Mouse (Mus musculus) MEL (cell line): ENCODE data around the gene Slc12a1. TPM values are rescaled to one million over a fixed set of nuclear protein-coding genes. Genes with fewer than 3 reads are reported as not detected.

Source experiments
- DNase-seq: peaks from one replicate; pipeline ENCODE4 v3.0.0; 2011; ENCODE audit warnings: low read depth, low spot score
- H3K27ac ChIP-seq: 2 replicates; pipeline ENCODE4 v1.5.1; 2012; ENCODE audit warnings: low read depth, mild to moderate bottlenecking, control low read depth, low read length, moderate library complexity; ENCODE audit not compliant: control insufficient read depth
- H3K27me3 ChIP-seq, 2 experiments: fragments of 150-350 bp in 1 of 2; sonication (generic) in 1 of 2; 2 replicates each; pipeline ENCODE4 v1.6.1; 2012; ENCODE audit warnings: low read length in 2 of 2, mild to moderate bottlenecking in 2 of 2, improper control_type of control experiment in 1 of 2, moderate library complexity in 1 of 2; ENCODE audit not compliant: insufficient read depth in 2 of 2, control insufficient read depth in 1 of 2
- H3K36me3 ChIP-seq, 2 experiments: 2 replicates each; pipeline ENCODE4 v1.6.1; 2012 to 2014; ENCODE audit warnings: low read length in 2 of 2, improper control_type of control experiment in 1 of 2, inconsistent platforms in 1 of 2, mild to moderate bottlenecking in 1 of 2; ENCODE audit not compliant: insufficient read depth in 2 of 2, control insufficient read depth in 1 of 2
- H3K4me1 ChIP-seq, 2 experiments: fragments of 150-350 bp in 1 of 2; sonication (generic) in 1 of 2; 2 replicates each; pipeline ENCODE4 v1.6.1; 2012; ENCODE audit warnings: low read length in 2 of 2, improper control_type of control experiment in 1 of 2, mild to moderate bottlenecking in 1 of 2; ENCODE audit not compliant: insufficient read depth in 2 of 2, control insufficient read depth in 1 of 2
- H3K4me3 ChIP-seq, 2 experiments: fragments of 150-350 bp in 1 of 2; sonication (generic) in 1 of 2; 2 replicates each; pipeline ENCODE4 v1.5.1; 2012; ENCODE audit warnings: low read depth in 2 of 2, low read length in 2 of 2, mild to moderate bottlenecking in 2 of 2, moderate library complexity in 2 of 2, control low read depth in 1 of 2, improper control_type of control experiment in 1 of 2; ENCODE audit not compliant: control insufficient read depth in 1 of 2, insufficient read depth in 1 of 2
- H3K79me2 ChIP-seq: 2 replicates; pipeline ENCODE4 v1.6.1; 2012; ENCODE audit warnings: mild to moderate bottlenecking, low read length, moderate library complexity; ENCODE audit not compliant: control insufficient read depth, poor library complexity, insufficient read depth
- H3K9ac ChIP-seq: 2 replicates; pipeline ENCODE4 v1.6.1; 2012; ENCODE audit warnings: low read depth, mild to moderate bottlenecking, control low read depth, low read length, moderate library complexity; ENCODE audit not compliant: control insufficient read depth, poor library complexity, severe bottlenecking
- H3K9me3 ChIP-seq: fragments of 150-350 bp; sonication (generic); replicated peaks from 2 replicates; pipeline ENCODE4 v1.6.1; 2012; ENCODE audit warnings: mild to moderate bottlenecking, low read length, improper control_type of control experiment, moderate library complexity; ENCODE audit not compliant: insufficient read depth
- CHD2 ChIP-seq: IDR thresholded peaks from 2 replicates; pipeline ENCODE4 v1.6.1; 2011; ENCODE audit warnings: low read length, improper control_type of control experiment
- ELF1 ChIP-seq: IDR thresholded peaks from 2 replicates; pipeline ENCODE4 v1.6.1; 2014; ENCODE audit warnings: low read depth, mild to moderate bottlenecking, inconsistent platforms, low read length, improper control_type of control experiment, moderate library complexity
- EP300 ChIP-seq, 2 experiments: IDR thresholded peaks; 2 replicates each; pipeline ENCODE4 v1.6.1; 2011; ENCODE audit warnings: improper control_type of control experiment in 2 of 2, low read length in 2 of 2, low read depth in 1 of 2, mild to moderate bottlenecking in 1 of 2
- ETS1 ChIP-seq: IDR thresholded peaks from 2 replicates; pipeline ENCODE4 v1.6.1; 2012; ENCODE audit warnings: low read depth, mild to moderate bottlenecking, inconsistent platforms, low read length, improper control_type of control experiment, moderate library complexity
- GATA1 ChIP-seq: IDR thresholded peaks from 2 replicates; pipeline ENCODE4 v1.6.1; 2011; ENCODE audit warnings: low read depth, low read length, improper control_type of control experiment
- MAZ ChIP-seq: IDR thresholded peaks from 2 replicates; pipeline ENCODE4 v1.6.1; 2012; ENCODE audit warnings: low read depth, mild to moderate bottlenecking, inconsistent platforms, low read length, improper control_type of control experiment
- MXI1 ChIP-seq: IDR thresholded peaks from 2 replicates; pipeline ENCODE4 v1.6.1; 2011; ENCODE audit warnings: mild to moderate bottlenecking, low read depth, low read length, improper control_type of control experiment
- SIN3A ChIP-seq: IDR thresholded peaks from 2 replicates; pipeline ENCODE4 v1.6.1; 2012; ENCODE audit warnings: low read length, improper control_type of control experiment, inconsistent platforms
- TAL1 ChIP-seq: IDR thresholded peaks from 2 replicates; pipeline ENCODE4 v1.6.1; 2012; ENCODE audit warnings: mild to moderate bottlenecking, inconsistent platforms, low read length, moderate library complexity, mixed read lengths
- TBP ChIP-seq: IDR thresholded peaks from 2 replicates; pipeline ENCODE4 v1.8.0; 2011; ENCODE audit warnings: low read depth, low read length, improper control_type of control experiment
- USF1 ChIP-seq: IDR thresholded peaks from 2 replicates; pipeline ENCODE4 v1.6.1; 2014; ENCODE audit warnings: low read depth, mild to moderate bottlenecking, inconsistent platforms, low read length, improper control_type of control experiment, moderate library complexity
- USF2 ChIP-seq, 2 experiments: IDR thresholded peaks; 2 replicates each; pipeline ENCODE4 v1.6.1; 2011 to 2012; ENCODE audit warnings: improper control_type of control experiment in 2 of 2, low read length in 2 of 2, borderline replicate concordance in 1 of 2, inconsistent platforms in 1 of 2, low read depth in 1 of 2, mild to moderate bottlenecking in 1 of 2; ENCODE audit not compliant: insufficient read depth in 1 of 2
- ZNF384 ChIP-seq: IDR thresholded peaks from 2 replicates; pipeline ENCODE4 v1.6.1; 2012; ENCODE audit warnings: low read depth, mild to moderate bottlenecking, inconsistent platforms, low read length, improper control_type of control experiment
- polyA plus RNA-seq, 2 experiments: library from polyadenylated mRNA; stranded (reverse) in 1 of 2; unstranded in 1 of 2; fragments of >175 nt in 1 of 2; fragments of >200 nt in 1 of 2; gene quantifications; 2 replicates each; pipeline versions ENCODE4 v1.2.1 to v1.2.4; 2012; ENCODE audit warnings: low replicate concordance in 2 of 2, low read depth in 1 of 2; ENCODE audit not compliant: insufficient read length in 2 of 2, insufficient read depth in 1 of 2, missing spikeins in 1 of 2
- total RNA-seq: library from RNA; depleted of rRNA; stranded (reverse); fragments of 300-350 nt; gene quantifications from 2 replicates; pipeline ENCODE4 v1.2.3, GENCODE M21; 2012

Slc12a1 gene
- total and polyA plus RNA-seq, 3 experiments = not detected

- Histone ChIP-seq H3K36me3 (peaks cover 0 to 21% of the 10 kb centered on the region in 2 experiments; a peak in 2 of 4 replicates), H3K4me1 (peaks cover 2 to 16% of the 10 kb centered on the region in 2 experiments; a peak in 3 of 4 replicates), H3K9me3 (no peaks in the 10 kb centered on the region), H3K27me3 (no peaks in the 10 kb centered on the region; a peak in 1 of 4 replicates), H3K27ac (no peak overlapping the region), H3K79me2 (peaks cover 19% of the 10 kb centered on the region), H3K9ac (no peak overlapping the region), H3K4me3 (peak overlapping the region in 1 of 2 experiments; percentile 0; a peak in 1 of 4 replicates)
- TF ChIP-seq ELF1 (peak; percentile 66), GATA1 (peak; percentile 59), USF1 (no peak), ETS1 (peak; percentile 73)
- peak; percentile 67 for DNase-seq
Observed at GRCm38 (mm10) chr2:125126792-125127191, 25.5 kb upstream of the Slc12a1 start.

GRCm38 (mm10) chr2:125134113-125134512, 18.2 kb upstream of the Slc12a1 start:
- H3K27me3 ChIP-seq = no peaks in the 10 kb centered on the region; a peak in 2 of 4 replicates
- no peaks in the 10 kb centered on the region for H3K79me2 ChIP-seq
- H3K36me3 ChIP-seq = no peaks in the 10 kb centered on the region
- H3K9ac ChIP-seq = no peak overlapping the region
- no peaks in the 10 kb centered on the region for H3K4me1 ChIP-seq
- H3K9me3 ChIP-seq = no peaks in the 10 kb centered on the region
- DNase-seq = no peak
- TF ChIP-seq USF2 (IDR thresholded peaks at IDR 0.05; ENCODE audit: borderline replicate concordance in 1 of 2, insufficient read depth in 1 of 2, low read depth in 1 of 2, low read length in 2 of 2) = no peak
- no peak for TF ChIP-seq ZNF384
- no peak for TF ChIP-seq TBP
- no peak for TF ChIP-seq CHD2
- no peak for TF ChIP-seq EP300 (IDR thresholded peaks at IDR 0.05; ENCODE audit: low read depth in 1 of 2, low read length in 2 of 2)
- TF ChIP-seq TAL1 = no peak
- TF ChIP-seq, all 39 proteins: peak for 0
- H3K27ac ChIP-seq = no peak overlapping the region
- no peak overlapping the region for H3K4me3 ChIP-seq

- Histone ChIP-seq H3K79me2 (no peaks in the 10 kb centered on the region), H3K9ac (no peak within 1 kb of the TSS)
- TF ChIP-seq MAZ (0 out of 2 replicates have a peak, but pooled peaks have one; percentile 41), TBP (no peak), SIN3A (peak; percentile 81), MXI1 (peak; percentile 63)
- TF ChIP-seq, all 39 proteins: peak for 3
- Histone ChIP-seq H3K36me3 (no peaks in the 10 kb centered on the region), H3K9me3 (no peaks in the 10 kb centered on the region), H3K4me1 (no peaks in the 10 kb centered on the region), H3K27ac (no peak within 1 kb of the TSS), H3K4me3 (no peak within 1 kb of the TSS), H3K27me3 (peaks cover 0 to 3% of the 10 kb centered on the region in 2 experiments)
- DNase-seq = peak; percentile 74
Observed at GRCm38 (mm10) chr2:125135903-125136811, 16.1 kb upstream of the Slc12a1 start, which contains the start of gene Ctxn2. Gene Ctxn2 (plus strand): TSS chr2:125136692.
